Mouse (Mus musculus) midbrain, postnatal 0 days (tissue): ENCODE data around the gene Apba1. TPM values are rescaled to one million over a fixed set of nuclear protein-coding genes. Genes with fewer than 3 reads are reported as not detected.

Experiments used
- ATAC-seq: fragments of 200-750 bp; cut with Nextera tagmentation; 2 replicates; pipeline ENCODE4 v1.8.0; 2017; ENCODE audit warnings: moderate number of reproducible peaks, mild to moderate bottlenecking, moderate TSS enrichment, moderate library complexity; ENCODE audit not compliant: low FRiP score
- DNase-seq: peaks from one replicate; pipeline ENCODE4 v3.0.0-alpha.2; 2015; ENCODE audit warnings: low spot score
- H3K27ac ChIP-seq: fragments of 300-500 bp; sonication (generic); 2 replicates; pipeline ENCODE4 v1.5.1; 2014; ENCODE audit warnings: low read depth, mild to moderate bottlenecking, low read length, mixed read lengths
- H3K27me3 ChIP-seq: fragments of 300-500 bp; sonication (generic); 2 replicates; pipeline ENCODE4 v1.6.1; 2014; ENCODE audit warnings: low read length, control low read depth, mixed read lengths; ENCODE audit not compliant: insufficient read depth
- H3K36me3 ChIP-seq: fragments of 300-500 bp; sonication (generic); 2 replicates; pipeline ENCODE4 v1.6.1; 2014; ENCODE audit warnings: low read length, control low read depth, mixed read lengths; ENCODE audit not compliant: insufficient read depth
- H3K4me1 ChIP-seq: fragments of 300-500 bp; sonication (generic); 2 replicates; pipeline ENCODE4 v1.6.1; 2014; ENCODE audit warnings: mild to moderate bottlenecking, control low read depth, antibody characterized with exemption, low read length, mixed read lengths; ENCODE audit not compliant: insufficient read depth
- H3K4me2 ChIP-seq: fragments of 300-500 bp; sonication (generic); 2 replicates; pipeline ENCODE4 v1.6.1; 2014; ENCODE audit warnings: low read depth, mild to moderate bottlenecking, low read length, mixed read lengths; ENCODE audit not compliant: poor library complexity, severe bottlenecking
- H3K4me3 ChIP-seq: fragments of 300-500 bp; sonication (generic); 2 replicates; pipeline ENCODE4 v1.5.1; 2014; ENCODE audit warnings: low read depth, mild to moderate bottlenecking, low read length, moderate library complexity
- H3K9ac ChIP-seq: fragments of 300-500 bp; sonication (generic); replicated peaks from 2 replicates; pipeline ENCODE4 v1.6.1; 2014; ENCODE audit warnings: mild to moderate bottlenecking, low read length, moderate library complexity, mixed read lengths; ENCODE audit not compliant: poor library complexity, severe bottlenecking
- H3K9me3 ChIP-seq: fragments of 300-500 bp; sonication (generic); 2 replicates; pipeline ENCODE4 v1.6.1; 2016; ENCODE audit warnings: low read length, control low read depth
- CTCF ChIP-seq: IDR thresholded peaks from 2 replicates; pipeline ENCODE4 v1.5.1; 2016; ENCODE audit warnings: antibody characterized with exemption, mild to moderate bottlenecking
- WGBS: fragments of 180-500 bp; shearing (Covaris S2); extraction: QIAGEN DNeasy Blood & Tissue Kit; methylation state at CpG from one replicate; pipeline ENCODE4 v1.1.7; 2014; 5-methylcytosine and 5-hydroxymethylcytosine counted together
- polyA plus RNA-seq: library from polyadenylated mRNA; unstranded; fragments of >200 nt; fragmentation: Nextera tagmentation; extraction: Ambion mirVana; gene quantifications from 2 replicates; pipeline ENCODE4 v1.2.1, GENCODE M21; 2015
- total RNA-seq: library from RNA; depleted of rRNA; stranded (reverse); fragments of >200 nt; gene quantifications from 2 replicates; pipeline ENCODE4 v1.2.3, GENCODE M21; 2014

Gene Apba1
- total and polyA plus RNA-seq, 2 experiments from 2014 or later, result 15.4 to 193 TPM

DNA sequence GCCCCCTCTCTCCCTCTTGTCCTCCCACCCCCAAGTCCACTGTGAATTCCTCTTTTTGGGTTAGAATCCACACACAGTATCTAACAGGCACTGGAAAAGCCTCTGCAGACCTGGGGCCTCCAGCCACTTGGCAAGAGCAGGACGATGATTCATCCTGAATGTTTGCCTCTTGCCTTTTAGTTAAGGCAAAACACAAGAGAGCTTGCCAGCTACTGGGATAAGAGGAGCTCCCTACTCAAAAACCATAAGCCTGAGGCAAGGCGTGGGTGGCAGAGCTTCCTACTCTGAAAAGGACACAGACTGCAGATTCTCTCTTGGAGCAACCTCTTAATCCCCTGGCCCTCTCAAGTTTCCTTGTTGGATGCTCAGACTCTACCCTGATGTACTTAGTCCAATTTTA, 208.5 kb downstream of the Apba1 start:
- H3K9ac ChIP-seq, result no peak overlapping the region
- peak; percentile 34 for DNase-seq
- H3K27me3 ChIP-seq, result no peaks in the 10 kb centered on the region
- 0 out of 2 replicates have a peak overlapping the region, but pooled peaks have one; percentile 32 for H3K27ac ChIP-seq
- no peaks in the 10 kb centered on the region for H3K9me3 ChIP-seq
- no peaks in the 10 kb centered on the region for H3K4me1 ChIP-seq
- no peaks in the 10 kb centered on the region for H3K36me3 ChIP-seq
- TF ChIP-seq CTCF, result no peak
- no peak for ATAC-seq
- H3K4me2 ChIP-seq, result no peak overlapping the region
- H3K4me3 ChIP-seq, result no peak overlapping the region
- 48% methylated on average over 2 of the region's 2 CpGs for WGBS

GRCm38 (mm10) chr19:23968125-23968861, 209.6 kb downstream of the Apba1 start:
- Histone ChIP-seq H3K36me3 (no peaks in the 10 kb centered on the region), H3K9me3 (no peaks in the 10 kb centered on the region), H3K4me2 (no peak overlapping the region), H3K4me3 (no peak overlapping the region), H3K9ac (no peak overlapping the region), H3K27ac (no peak overlapping the region), H3K4me1 (peaks cover 8% of the 10 kb centered on the region; the same call in 1 of the 2 replicates), H3K27me3 (no peaks in the 10 kb centered on the region)
- DNase-seq, result no peak
- no peak for TF ChIP-seq CTCF
- 57% methylated on average over 5 of the region's 5 CpGs for WGBS
- ATAC-seq, result no peak

- no peaks in the 10 kb centered on the region for H3K9me3 ChIP-seq
- no peak overlapping the region for H3K4me3 ChIP-seq
- peaks cover 8% of the 10 kb centered on the region; the same call in 1 of the 2 replicates for H3K4me1 ChIP-seq
- DNase-seq (no peak), ATAC-seq (no peak)
- H3K4me2 ChIP-seq, result no peak overlapping the region
- no peak overlapping the region for H3K9ac ChIP-seq
- H3K27ac ChIP-seq, result no peak overlapping the region
- H3K27me3 ChIP-seq, result no peaks in the 10 kb centered on the region
- no peaks in the 10 kb centered on the region for H3K36me3 ChIP-seq
- 82% methylated on average over 2 of the region's 2 CpGs for WGBS
- no peak for TF ChIP-seq CTCF
Measured at GRCm38 (mm10) chr19:23968862-23969225, 210.2 kb downstream of the Apba1 start.

GRCm38 (mm10) chr19:23970374-23970773, 211.7 kb downstream of the Apba1 start:
- ATAC-seq, result no peak
- no peak overlapping the region for H3K9ac ChIP-seq
- no peaks in the 10 kb centered on the region for H3K27me3 ChIP-seq
- TF ChIP-seq CTCF, result no peak
- H3K9me3 ChIP-seq, result no peaks in the 10 kb centered on the region
- no peak overlapping the region for H3K4me3 ChIP-seq
- H3K4me2 ChIP-seq, result no peak overlapping the region
- DNase-seq, result no peak
- 93% methylated on average over 3 of the region's 3 CpGs for WGBS
- H3K27ac ChIP-seq, result no peak overlapping the region
- peaks cover 8% of the 10 kb centered on the region; the same call in 1 of the 2 replicates for H3K4me1 ChIP-seq
- H3K36me3 ChIP-seq, result 0 out of 2 replicates have a peak, but pooled peaks cover 3% of the 10 kb centered on the region

GRCm38 (mm10) chr19:23971391-23971790, 212.7 kb downstream of the Apba1 start:
- no peak overlapping the region for H3K9ac ChIP-seq
- H3K27ac ChIP-seq, result no peak overlapping the region
- H3K4me1 ChIP-seq, result peaks cover 8% of the 10 kb centered on the region; the same call in 1 of the 2 replicates
- ATAC-seq (no peak), DNase-seq (no peak)
- H3K4me3 ChIP-seq, result no peak overlapping the region
- H3K4me2 ChIP-seq, result no peak overlapping the region
- 94% methylated on average over 7 of the region's 7 CpGs for WGBS
- H3K27me3 ChIP-seq, result no peaks in the 10 kb centered on the region
- no peak for TF ChIP-seq CTCF
- 0 out of 2 replicates have a peak, but pooled peaks cover 3% of the 10 kb centered on the region for H3K36me3 ChIP-seq
- H3K9me3 ChIP-seq, result no peaks in the 10 kb centered on the region

- DNase-seq, result peak; percentile 77
- H3K27ac ChIP-seq, result peak overlapping the region; percentile 43
- WGBS, result 61% methylated on average over 16 of the region's 16 CpGs
Measured at GRCm38 (mm10) chr19:23972881-23973649, 214.4 kb downstream of the Apba1 start.

More at GRCm38 (mm10) chr19:23972881-23973649, 214.4 kb downstream of the Apba1 start:
- Histone ChIP-seq H3K4me1 (peaks cover 8% of the 10 kb centered on the region; the same call in 1 of the 2 replicates), H3K4me2 (no peak overlapping the region), H3K36me3 (0 out of 2 replicates have a peak, but pooled peaks cover 8% of the 10 kb centered on the region), H3K9ac (no peak overlapping the region), H3K27me3 (no peaks in the 10 kb centered on the region), H3K4me3 (no peak overlapping the region), H3K9me3 (no peaks in the 10 kb centered on the region)
- peak; percentile 76 for ATAC-seq
- TF ChIP-seq CTCF, result peak; percentile 33
